12 mouse cellular contexts compared by ENCODE assay signal in the genomic region with DNA sequence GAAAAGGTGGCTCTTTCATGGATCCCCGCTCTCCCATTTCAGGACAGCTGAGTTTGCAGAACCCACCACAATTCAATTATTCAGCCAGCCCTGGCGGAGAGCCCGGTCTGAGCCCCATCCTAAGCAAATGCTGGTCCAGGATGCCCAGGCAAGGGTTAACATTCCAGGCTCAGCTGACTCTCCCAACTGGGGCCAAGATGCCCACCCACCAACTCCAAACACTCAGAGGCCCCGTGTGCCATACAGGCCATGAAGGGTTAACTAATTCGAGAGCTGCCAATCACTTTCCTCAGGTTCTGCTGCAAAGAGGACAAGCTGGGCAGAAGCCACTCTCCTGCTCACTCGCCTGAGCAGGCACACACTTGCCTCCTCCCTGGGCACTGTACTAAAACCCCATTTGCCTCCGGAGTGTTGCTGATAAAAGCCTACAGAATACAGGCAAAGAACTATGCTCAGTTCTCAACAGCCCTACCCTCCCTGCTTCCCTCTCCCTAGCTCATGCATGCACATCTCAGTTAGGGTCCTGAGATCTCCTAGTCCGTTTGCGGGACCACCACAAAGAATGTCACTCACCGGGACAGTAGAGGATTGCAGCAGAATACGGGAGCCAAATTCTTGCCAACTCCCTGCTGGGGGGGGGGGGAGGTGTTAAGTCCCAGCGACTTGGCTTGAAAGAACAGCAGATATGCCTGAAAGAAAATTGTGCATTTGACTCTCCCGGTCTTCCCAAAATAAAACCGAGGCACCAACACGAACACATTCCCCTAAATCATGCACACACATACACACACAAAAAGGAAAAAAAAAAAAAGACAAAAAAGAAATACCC. TPM values are rescaled to one million over a fixed set of nuclear protein-coding genes. Genes with fewer than 3 reads are reported as not detected.
DNase-seq lines count a peak whose midpoint lies in the region; ATAC-seq lines count a peak whose summit lies in the region.
"Had no signal": no experiment of that assay in that cellular context is flagged by ENCODE, and none has a peak within 500 bp of the region (broad histone marks: within the 10 kb centered on the region; RNA-seq: fewer than 3 reads in every experiment).

No protein-coding gene starts in this region.

- ATAC-seq in hindbrain, embryonic 15.5 days (ENCODE audit: low FRiP score, low read depth), result no peak
- ATAC-seq in neural tube, embryonic 15.5 days (ENCODE audit: low FRiP score), result no peak
- ATAC-seq in kidney, embryonic 15.5 days (replicated peaks; ENCODE audit: low FRiP score), result no peak

- H3K36me3 ChIP-seq in hindbrain, embryonic 15.5 days, result no peaks in the 10 kb centered on the region
- H3K36me3 ChIP-seq in neural tube, embryonic 15.5 days, result no peaks in the 10 kb centered on the region
- no peaks in the 10 kb centered on the region for H3K36me3 ChIP-seq in kidney, embryonic 15.5 days
- H3K36me3 ChIP-seq in embryonic facial prominence, embryonic 10.5 days (replicated peaks), result no peaks in the 10 kb centered on the region
- H3K36me3 ChIP-seq: limb, embryonic 15.5 days; stomach, embryonic 15.5 days had no signal

- peaks cover 59% of the 10 kb centered on the region for H3K4me1 ChIP-seq in hindbrain, embryonic 15.5 days (replicated peaks)
- H3K4me1 ChIP-seq in neural tube, embryonic 15.5 days, result peaks cover 47% of the 10 kb centered on the region
- H3K4me1 ChIP-seq in kidney, embryonic 15.5 days, result 0 out of 2 replicates have a peak, but pooled peaks cover 2% of the 10 kb centered on the region
- H3K4me1 ChIP-seq in embryonic facial prominence, embryonic 10.5 days, result peaks cover 9% of the 10 kb centered on the region; the same call in 1 of the 2 replicates
- H3K4me1 ChIP-seq: stomach, embryonic 15.5 days had no signal

- peak; percentile 41 to 64 for DNase-seq in layer of hippocampus, postnatal 10 days (ENCODE audit: low spot score in 2 of 2)
- no peak for DNase-seq in layer of hippocampus, adult 9-10 months (ENCODE audit: low spot score)
- peak; percentile 58 to 68 for DNase-seq in cerebellum, postnatal 36 days
- DNase-seq in embryonic facial prominence, embryonic 10.5 days (ENCODE audit: low spot score), result no peak
- DNase-seq in c-Kit-positive CD71-positive TER-119-positive erythroid progenitor cells, embryonic 14.5 days (ENCODE audit: low spot score), result no peak
- DNase-seq: gastrocnemius, postnatal 25 days had no signal

- peak overlapping the region; percentile 66 for H3K27ac ChIP-seq in hindbrain, embryonic 15.5 days (replicated peaks)
- H3K27ac ChIP-seq in neural tube, embryonic 15.5 days (replicated peaks), result peak overlapping the region; percentile 64
- H3K27ac ChIP-seq in kidney, embryonic 15.5 days, result no peak overlapping the region
- no peak overlapping the region for H3K27ac ChIP-seq in embryonic facial prominence, embryonic 10.5 days (replicated peaks)
- H3K27ac ChIP-seq: limb, embryonic 15.5 days; stomach, embryonic 15.5 days had no signal

- H3K4me2 ChIP-seq in hindbrain, embryonic 15.5 days, result peak overlapping the region; percentile 64
- peak overlapping the region; percentile 70 for H3K4me2 ChIP-seq in neural tube, embryonic 15.5 days
- no peak overlapping the region for H3K4me2 ChIP-seq in kidney, embryonic 15.5 days
- H3K4me2 ChIP-seq: limb, embryonic 15.5 days; stomach, embryonic 15.5 days had no signal

- H3K27me3 ChIP-seq in hindbrain, embryonic 15.5 days, result no peaks in the 10 kb centered on the region
- H3K27me3 ChIP-seq in neural tube, embryonic 15.5 days (replicated peaks), result peaks cover 19% of the 10 kb centered on the region; the same call in 1 of the 2 replicates
- peaks cover 52% of the 10 kb centered on the region for H3K27me3 ChIP-seq in kidney, embryonic 15.5 days
- peaks cover 34% of the 10 kb centered on the region for H3K27me3 ChIP-seq in embryonic facial prominence, embryonic 10.5 days (replicated peaks; ENCODE audit: low read depth, poor library complexity, severe bottlenecking)

- 9% methylated on average over 15 of the region's 15 CpGs for WGBS in hindbrain, embryonic 15.5 days
- WGBS in neural tube, embryonic 15.5 days, result 6% methylated on average over 15 of the region's 15 CpGs
- WGBS in kidney, embryonic 15.5 days, result 16% methylated on average over 15 of the region's 15 CpGs
- 11% methylated on average over 15 of the region's 15 CpGs for WGBS in embryonic facial prominence, embryonic 10.5 days

- peak overlapping the region; percentile 45 for H3K9ac ChIP-seq in hindbrain, embryonic 15.5 days
- peak overlapping the region; percentile 50 for H3K9ac ChIP-seq in neural tube, embryonic 15.5 days (replicated peaks)
- H3K9ac ChIP-seq in kidney, embryonic 15.5 days, result no peak overlapping the region
- H3K9ac ChIP-seq: limb, embryonic 15.5 days; stomach, embryonic 15.5 days had no signal

- H3K9me3 ChIP-seq in hindbrain, embryonic 15.5 days, result no peaks in the 10 kb centered on the region
- no peaks in the 10 kb centered on the region for H3K9me3 ChIP-seq in neural tube, embryonic 15.5 days (replicated peaks)
- H3K9me3 ChIP-seq in kidney, embryonic 15.5 days (replicated peaks), result no peaks in the 10 kb centered on the region
- H3K9me3 ChIP-seq in embryonic facial prominence, embryonic 10.5 days, result no peaks in the 10 kb centered on the region
- H3K9me3 ChIP-seq: limb, embryonic 15.5 days; stomach, embryonic 15.5 days had no signal

- H3K4me3 ChIP-seq in hindbrain, embryonic 15.5 days, result peak overlapping the region; percentile 41
- H3K4me3 ChIP-seq in neural tube, embryonic 15.5 days (replicated peaks), result peak overlapping the region; percentile 43
- no peak overlapping the region for H3K4me3 ChIP-seq in kidney, embryonic 15.5 days (replicated peaks)
- H3K4me3 ChIP-seq in embryonic facial prominence, embryonic 10.5 days, result no peak overlapping the region
- H3K4me3 ChIP-seq: limb, embryonic 15.5 days; stomach, embryonic 15.5 days had no signal

RNA-seq across cellular contexts. Expression of gene Rph3a, which starts 1.3 kb away (rescaled TPM):
- 100 to 1,000 TPM; 139 to 148 TPM for total RNA-seq in layer of hippocampus, postnatal 10 days (2021)
- polyA plus RNA-seq in hindbrain, embryonic 15.5 days (2015; fragmentation: Nextera tagmentation; extraction: Ambion mirVana), result 30.9 and 31.9 TPM in 2 replicates
- 22.1 and 25.6 TPM in 2 replicates for polyA plus RNA-seq in neural tube, embryonic 15.5 days (2015; fragmentation: Nextera tagmentation; extraction: Ambion mirVana)
- polyA plus RNA-seq in kidney, embryonic 15.5 days (2015; fragmentation: Nextera tagmentation; extraction: Ambion mirVana), result 0.14 and 0.18 TPM in 2 replicates
- polyA plus RNA-seq in embryonic facial prominence, embryonic 10.5 days (2016; fragmentation: Nextera tagmentation; extraction: Ambion mirVana), result 0.14 and 0.20 TPM in 2 replicates
- total RNA-seq: hematopoietic stem cell, adult 5-6 weeks had no signal

Comparison
In these comparisons a context has a peak if more than half of its experiments do, and no peak if none do; other contexts are left out.
1. DNase-seq: peak in layer of hippocampus, postnatal 10 days (2 of 2) and cerebellum, postnatal 36 days (2 of 2); none in layer of hippocampus, adult 9-10 months (single experiment), embryonic facial prominence, embryonic 10.5 days (single experiment) and c-Kit-positive CD71-positive TER-119-positive erythroid progenitor cells, embryonic 14.5 days (single experiment).
2. H3K27ac ChIP-seq: peak in hindbrain, embryonic 15.5 days (single experiment) and neural tube, embryonic 15.5 days (single experiment); none in kidney, embryonic 15.5 days (single experiment) and embryonic facial prominence, embryonic 10.5 days (single experiment).
3. H3K4me3 ChIP-seq: peak in hindbrain, embryonic 15.5 days (single experiment) and neural tube, embryonic 15.5 days (single experiment); none in kidney, embryonic 15.5 days (single experiment) and embryonic facial prominence, embryonic 10.5 days (single experiment).
4. RNA of gene Rph3a, which starts 1.3 kb away (polyA plus RNA-seq): 30.9 to 31.9 TPM in hindbrain, embryonic 15.5 days and 22.1 to 25.6 TPM in neural tube, embryonic 15.5 days; 0.14 to 0.20 TPM in embryonic facial prominence, embryonic 10.5 days and 0.14 to 0.18 TPM in kidney, embryonic 15.5 days; every median in the first group is over 10 times any median in the second.